Mouse (Mus musculus) midbrain, embryonic 13.5 days (tissue): ENCODE results near the gene Bbx. TPM values are rescaled to one million over a fixed set of nuclear protein-coding genes. Genes with fewer than 3 reads are reported as not detected.

ENCODE experiments used
- ATAC-seq: fragments of 200-750 bp; cut with Nextera tagmentation; 2 replicates; pipeline ENCODE4 v1.8.0; 2017; ENCODE audit warnings: mild to moderate bottlenecking, moderate TSS enrichment, moderate library complexity
- H3K27ac ChIP-seq: fragments of 300-500 bp; sonication (generic); 2 replicates; pipeline ENCODE4 v1.5.1; 2015; ENCODE audit warnings: inconsistent platforms, mild to moderate bottlenecking, moderate library complexity
- H3K27me3 ChIP-seq: fragments of 300-500 bp; sonication (generic); 2 replicates; pipeline ENCODE4 v1.6.1; 2015; ENCODE audit warnings: mild to moderate bottlenecking, inconsistent platforms
- H3K36me3 ChIP-seq: fragments of 300-500 bp; sonication (generic); 2 replicates; pipeline ENCODE4 v1.6.1; 2015; ENCODE audit warnings: mild to moderate bottlenecking, inconsistent platforms
- H3K4me1 ChIP-seq: fragments of 300-500 bp; sonication (generic); replicated peaks from 2 replicates; pipeline ENCODE4 v1.6.1; 2015; ENCODE audit warnings: inconsistent platforms
- H3K4me2 ChIP-seq: fragments of 300-500 bp; sonication (generic); replicated peaks from 2 replicates; pipeline ENCODE4 v1.6.1; 2015; ENCODE audit warnings: moderate library complexity, mild to moderate bottlenecking, inconsistent platforms
- H3K4me3 ChIP-seq: fragments of 300-500 bp; sonication (generic); replicated peaks from 2 replicates; pipeline ENCODE4 v1.5.1; 2015; ENCODE audit warnings: mild to moderate bottlenecking, inconsistent platforms
- H3K9ac ChIP-seq: fragments of 300-500 bp; sonication (generic); replicated peaks from 2 replicates; pipeline ENCODE4 v1.6.1; 2015; ENCODE audit warnings: mild to moderate bottlenecking, inconsistent platforms
- H3K9me3 ChIP-seq: fragments of 300-500 bp; sonication (generic); 2 replicates; pipeline ENCODE4 v1.6.1; 2016; ENCODE audit warnings: mild to moderate bottlenecking, inconsistent platforms
- WGBS: fragments of 180-500 bp; shearing (Covaris S2); methylation state at CpG from one replicate; pipeline ENCODE4 v1.1.7; 2015; 5-methylcytosine and 5-hydroxymethylcytosine counted together
- polyA plus RNA-seq: library from polyadenylated mRNA; unstranded; fragments of >200 nt; fragmentation: Nextera tagmentation; extraction: Ambion mirVana; gene quantifications from 2 replicates; pipeline ENCODE4 v1.2.1, GENCODE M21; 2015

Bbx gene
- 26.3 and 27.7 TPM in 2 replicates for polyA plus RNA-seq

- Histone ChIP-seq H3K27ac (peak within 1 kb of the TSS; percentile 96), H3K27me3 (no peaks in the 10 kb centered on the region), H3K4me1 (peaks cover 6% of the 10 kb centered on the region), H3K4me3 (peak within 1 kb of the TSS; percentile 87), H3K4me2 (peak within 1 kb of the TSS; percentile 100), H3K9me3 (no peaks in the 10 kb centered on the region), H3K9ac (peak within 1 kb of the TSS; percentile 91), H3K36me3 (no peaks in the 10 kb centered on the region)
- WGBS, result under 1% methylated on average over 55 of the region's 55 CpGs
- peak; percentile 99 for ATAC-seq
Observed at GRCm38 (mm10) chr16:50432062-50432878, at the start of gene Bbx. Gene Bbx, minus strand, starts transcription at chr16:50432390.

- H3K9me3 ChIP-seq, result no peaks in the 10 kb centered on the region
Observed at GRCm38 (mm10) chr16:50481892-50482291, 49.7 kb upstream of the Bbx start.

GRCm38 (mm10) chr16:50481341-50481740 is 49.2 kb upstream of the Bbx start:
- Histone ChIP-seq H3K4me1 (no peaks in the 10 kb centered on the region), H3K9ac (no peak overlapping the region), H3K27ac (no peak overlapping the region), H3K9me3 (no peaks in the 10 kb centered on the region), H3K36me3 (no peaks in the 10 kb centered on the region), H3K4me3 (no peak overlapping the region), H3K4me2 (no peak overlapping the region), H3K27me3 (no peaks in the 10 kb centered on the region)
- no peak for ATAC-seq
- 60% methylated on average over 5 of the region's 5 CpGs for WGBS

More at GRCm38 (mm10) chr16:50481892-50482291, 49.7 kb upstream of the Bbx start:
- H3K36me3 ChIP-seq, result no peaks in the 10 kb centered on the region
- H3K4me2 ChIP-seq, result no peak overlapping the region
- no peak overlapping the region for H3K9ac ChIP-seq
- no peak for ATAC-seq
- 81% methylated on average over 7 of the region's 7 CpGs for WGBS
- H3K27me3 ChIP-seq, result no peaks in the 10 kb centered on the region
- H3K4me1 ChIP-seq, result no peaks in the 10 kb centered on the region
- H3K27ac ChIP-seq, result no peak overlapping the region
- H3K4me3 ChIP-seq, result no peak overlapping the region

- H3K27me3 ChIP-seq, result no peaks in the 10 kb centered on the region
- H3K27ac ChIP-seq, result no peak overlapping the region
- WGBS, result 94% methylated on average over 1 of the region's 1 CpGs
- H3K4me2 ChIP-seq, result no peak overlapping the region
- no peaks in the 10 kb centered on the region for H3K36me3 ChIP-seq
- H3K9me3 ChIP-seq, result no peaks in the 10 kb centered on the region
- H3K4me3 ChIP-seq, result no peak overlapping the region
- no peaks in the 10 kb centered on the region for H3K4me1 ChIP-seq
- no peak overlapping the region for H3K9ac ChIP-seq
- no peak for ATAC-seq
Observed at GRCm38 (mm10) chr16:50478695-50479094, 46.5 kb upstream of the Bbx start.

DNA sequence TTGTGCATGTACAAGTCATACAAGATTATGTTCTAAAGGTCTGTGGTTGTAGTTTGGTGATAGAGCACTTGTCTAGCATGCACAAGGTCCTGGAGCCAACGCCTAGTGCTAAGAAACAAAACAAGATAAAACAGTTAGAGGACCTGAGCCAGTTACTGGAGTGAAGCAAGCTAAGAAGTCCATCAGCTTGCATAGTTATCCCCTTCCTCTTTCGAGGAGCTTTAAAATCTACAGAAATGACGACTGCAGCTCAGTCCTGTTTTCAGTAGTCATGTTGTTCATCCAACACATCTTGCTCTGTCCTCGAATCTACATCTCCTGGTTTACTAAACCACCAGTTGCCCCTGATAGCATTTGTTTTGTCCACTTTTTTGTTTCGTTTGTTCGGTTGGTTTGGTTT is 45.4 kb upstream of the Bbx start:
- Histone ChIP-seq H3K4me1 (no peaks in the 10 kb centered on the region), H3K9ac (no peak overlapping the region), H3K4me3 (no peak overlapping the region), H3K9me3 (no peaks in the 10 kb centered on the region), H3K36me3 (no peaks in the 10 kb centered on the region), H3K27me3 (no peaks in the 10 kb centered on the region), H3K4me2 (no peak overlapping the region), H3K27ac (no peak overlapping the region)
- no peak for ATAC-seq
- WGBS, result 94% methylated on average over 6 of the region's 6 CpGs

- H3K4me1 ChIP-seq, result no peaks in the 10 kb centered on the region
- no peak for ATAC-seq
- H3K27ac ChIP-seq, result no peak overlapping the region
- H3K27me3 ChIP-seq, result no peaks in the 10 kb centered on the region
- H3K9me3 ChIP-seq, result no peaks in the 10 kb centered on the region
- no peak overlapping the region for H3K9ac ChIP-seq
- H3K36me3 ChIP-seq, result no peaks in the 10 kb centered on the region
- H3K4me2 ChIP-seq, result no peak overlapping the region
- H3K4me3 ChIP-seq, result no peak overlapping the region
- WGBS, result 34% methylated on average over 10 of the region's 10 CpGs
Observed at GRCm38 (mm10) chr16:50462226-50462870, 30.2 kb upstream of the Bbx start.

- H3K4me1 ChIP-seq, result no peaks in the 10 kb centered on the region
- H3K9me3 ChIP-seq, result no peaks in the 10 kb centered on the region
- no peak overlapping the region for H3K4me2 ChIP-seq
- H3K27ac ChIP-seq, result no peak overlapping the region
- no peak for ATAC-seq
- H3K9ac ChIP-seq, result no peak overlapping the region
- H3K27me3 ChIP-seq, result no peaks in the 10 kb centered on the region
- H3K4me3 ChIP-seq, result no peak overlapping the region
- no peaks in the 10 kb centered on the region for H3K36me3 ChIP-seq
- WGBS, result 56% methylated on average over 3 of the region's 3 CpGs
Observed at GRCm38 (mm10) chr16:50459146-50459545, 27.0 kb upstream of the Bbx start.

DNA sequence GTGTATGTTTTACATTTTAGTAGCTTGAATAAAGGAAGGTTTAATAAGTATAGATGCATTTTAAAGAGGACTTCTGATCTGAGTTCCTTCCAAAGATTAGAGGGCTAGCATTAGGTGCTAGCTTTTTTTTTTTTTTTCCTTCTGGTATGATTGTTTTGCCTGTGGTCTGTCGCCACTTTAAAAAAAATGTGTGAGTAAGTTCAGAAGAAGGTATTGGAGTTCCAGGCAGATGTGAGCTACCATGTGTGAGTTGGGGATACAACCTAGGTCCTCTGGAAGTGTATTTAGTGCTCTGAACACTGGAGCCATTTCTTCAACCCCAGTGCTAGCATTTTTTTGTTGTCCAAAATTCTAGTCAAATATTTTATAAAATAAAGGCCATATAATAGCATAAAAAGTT is 23.9 kb upstream of the Bbx start:
- Histone ChIP-seq H3K27ac (no peak overlapping the region), H3K9me3 (no peaks in the 10 kb centered on the region), H3K36me3 (no peaks in the 10 kb centered on the region), H3K27me3 (no peaks in the 10 kb centered on the region), H3K4me2 (no peak overlapping the region), H3K4me3 (no peak overlapping the region), H3K4me1 (no peaks in the 10 kb centered on the region), H3K9ac (no peak overlapping the region)
- 71% methylated on average over 1 of the region's 1 CpGs for WGBS
- no peak for ATAC-seq

GRCm38 (mm10) chr16:50449086-50449485 is 16.9 kb upstream of the Bbx start:
- Histone ChIP-seq H3K27me3 (no peaks in the 10 kb centered on the region), H3K9me3 (no peaks in the 10 kb centered on the region), H3K9ac (no peak overlapping the region), H3K27ac (no peak overlapping the region), H3K4me2 (no peak overlapping the region), H3K4me3 (no peak overlapping the region), H3K36me3 (no peaks in the 10 kb centered on the region), H3K4me1 (no peaks in the 10 kb centered on the region)
- 87% methylated on average over 9 of the region's 9 CpGs for WGBS
- ATAC-seq, result no peak

DNA sequence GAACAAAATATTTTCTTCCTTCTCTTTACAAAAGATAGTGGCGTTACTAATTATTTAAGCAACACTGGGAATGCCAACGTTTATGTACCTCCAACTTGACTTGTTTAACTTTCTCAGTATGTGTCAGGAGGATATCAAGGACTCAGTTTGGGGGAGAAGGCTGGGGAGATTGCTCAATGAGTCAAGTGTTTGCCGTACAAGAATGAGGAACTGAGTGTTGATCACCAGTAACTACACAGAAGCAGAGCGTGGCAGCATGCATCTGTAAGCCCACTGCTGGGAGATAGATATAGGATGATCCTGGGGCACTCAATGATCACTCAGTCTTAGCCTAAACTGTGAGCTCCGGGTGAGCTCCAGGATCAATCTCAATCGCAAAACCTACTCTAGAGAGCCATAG is 12.8 kb upstream of the Bbx start:
- ATAC-seq, result no peak
- WGBS, result 90% methylated on average over 6 of the region's 6 CpGs
- no peak overlapping the region for H3K9ac ChIP-seq
- H3K36me3 ChIP-seq, result no peaks in the 10 kb centered on the region
- H3K4me3 ChIP-seq, result no peak overlapping the region
- H3K27ac ChIP-seq, result no peak overlapping the region
- no peaks in the 10 kb centered on the region for H3K4me1 ChIP-seq
- H3K27me3 ChIP-seq, result no peaks in the 10 kb centered on the region
- no peaks in the 10 kb centered on the region for H3K9me3 ChIP-seq
- H3K4me2 ChIP-seq, result no peak overlapping the region

DNA sequence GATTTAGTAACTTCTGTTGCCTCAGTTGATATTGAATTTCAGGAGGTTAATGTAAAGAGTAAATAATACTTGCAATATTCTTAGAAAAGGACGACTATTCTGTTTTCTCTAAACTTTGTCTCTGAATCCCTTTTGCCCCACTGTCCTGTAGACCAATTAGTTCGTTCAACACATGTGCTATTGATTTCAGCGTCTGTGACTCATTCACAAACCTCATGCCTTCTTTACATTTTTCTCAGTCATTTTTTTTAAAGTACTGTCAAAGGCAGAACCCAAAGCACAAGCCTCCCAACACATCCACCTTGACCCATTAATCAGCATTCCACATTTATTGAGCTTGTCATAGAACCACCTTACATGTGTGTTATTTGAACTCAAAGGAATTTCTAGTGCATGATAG is 6.6 kb upstream of the Bbx start:
- Histone ChIP-seq H3K4me2 (no peak overlapping the region), H3K36me3 (no peaks in the 10 kb centered on the region), H3K9ac (no peak overlapping the region), H3K4me3 (no peak overlapping the region), H3K9me3 (no peaks in the 10 kb centered on the region), H3K27me3 (no peaks in the 10 kb centered on the region), H3K4me1 (no peaks in the 10 kb centered on the region), H3K27ac (no peak overlapping the region)
- 91% methylated on average over 3 of the region's 3 CpGs for WGBS
- no peak for ATAC-seq

DNA sequence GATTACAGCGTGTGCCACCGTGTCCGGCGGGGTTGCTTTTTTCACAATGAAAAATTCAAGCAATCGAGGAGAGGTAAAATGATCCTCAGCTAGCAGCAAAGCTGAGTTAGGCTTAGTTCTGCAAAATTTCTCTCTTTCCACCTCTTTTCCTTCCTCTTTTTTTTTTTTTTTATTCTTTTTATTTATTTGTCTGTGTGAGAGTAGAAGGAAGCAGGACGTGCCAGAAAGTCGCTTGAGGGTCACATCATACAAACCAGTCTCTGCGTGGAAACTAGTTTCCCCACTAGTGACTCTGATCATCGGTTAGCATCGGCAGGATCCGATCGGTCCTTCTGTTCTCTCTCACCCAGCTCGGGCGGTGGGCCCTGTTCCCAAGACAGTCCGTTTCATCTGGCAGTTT is 5.6 kb upstream of the Bbx start:
- no peaks in the 10 kb centered on the region for H3K36me3 ChIP-seq
- H3K4me1 ChIP-seq, result no peaks in the 10 kb centered on the region
- H3K9me3 ChIP-seq, result no peaks in the 10 kb centered on the region
- no peak overlapping the region for H3K27ac ChIP-seq
- no peak overlapping the region for H3K9ac ChIP-seq
- ATAC-seq, result no peak
- no peaks in the 10 kb centered on the region for H3K27me3 ChIP-seq
- H3K4me2 ChIP-seq, result no peak overlapping the region
- 77% methylated on average over 15 of the region's 15 CpGs for whole genome bisulfite sequencing
- H3K4me3 ChIP-seq, result no peak overlapping the region
